Mouse (Mus musculus) embryo, embryonic 9.5 days (tissue): ENCODE data around the gene Hcls1.

Experiments
- DNase-seq: peaks from one replicate; pipeline ENCODE4 v3.0.0-alpha.2; 2017; ENCODE audit errors: extremely low spot score

Hcls1 gene

DNA sequence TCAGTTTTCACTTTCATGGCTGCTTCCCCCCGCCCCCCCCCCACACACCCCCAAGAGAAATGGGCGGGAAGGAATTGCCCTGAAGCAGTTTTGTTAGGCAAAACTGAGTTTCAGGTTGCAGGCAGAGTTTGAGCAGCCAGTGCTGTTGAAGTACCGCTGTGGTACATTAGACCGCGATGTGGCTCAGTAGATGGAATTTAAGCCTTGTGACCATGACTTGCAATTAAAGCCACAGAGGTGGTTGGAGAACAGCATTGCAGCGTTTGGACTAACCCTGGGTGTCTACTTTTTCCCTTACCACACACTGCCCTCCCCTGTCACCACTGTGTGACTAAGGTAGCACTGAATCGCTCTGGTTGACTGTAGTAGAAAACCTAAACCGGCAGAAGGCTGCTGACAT lies 54.7 kb downstream of the Hcls1 start:
- no peak for DNase-seq

DNA sequence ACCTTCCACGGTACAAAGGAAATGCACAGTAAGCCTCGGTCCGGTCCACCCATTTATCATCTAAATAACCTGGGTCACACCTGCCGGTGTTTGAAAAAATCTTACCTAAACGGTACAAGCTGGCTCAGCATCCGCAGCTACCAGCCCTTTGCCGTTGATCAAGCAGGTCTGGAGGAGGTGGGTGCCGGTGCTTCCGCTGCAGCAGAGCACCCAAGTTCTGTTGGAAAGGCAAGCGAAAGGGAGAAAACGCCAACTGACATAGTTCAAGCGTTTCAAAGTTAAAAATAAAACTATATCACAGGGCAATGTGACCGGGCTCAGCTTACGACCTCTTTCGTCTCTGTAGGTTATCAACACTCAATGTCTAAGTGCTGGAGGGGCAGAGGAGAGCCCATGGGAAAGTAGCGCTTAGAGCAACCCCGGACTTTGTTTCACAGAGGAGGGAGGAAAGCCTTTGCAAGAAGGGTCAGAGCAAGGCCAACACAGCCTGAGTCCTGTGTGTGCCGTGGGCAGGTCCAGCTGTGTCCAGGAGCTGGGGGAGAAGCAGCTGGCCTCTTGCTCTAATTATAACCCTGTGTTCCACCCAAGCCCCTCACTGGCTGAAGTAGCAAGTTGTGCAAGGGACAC lies 55.3 kb downstream of the Hcls1 start, which contains the start of gene Fbxo40:
Gene Fbxo40, minus strand, starts transcription at position 469 of the 627 bp plus-strand sequence.
- no peak for DNase-seq

DNA sequence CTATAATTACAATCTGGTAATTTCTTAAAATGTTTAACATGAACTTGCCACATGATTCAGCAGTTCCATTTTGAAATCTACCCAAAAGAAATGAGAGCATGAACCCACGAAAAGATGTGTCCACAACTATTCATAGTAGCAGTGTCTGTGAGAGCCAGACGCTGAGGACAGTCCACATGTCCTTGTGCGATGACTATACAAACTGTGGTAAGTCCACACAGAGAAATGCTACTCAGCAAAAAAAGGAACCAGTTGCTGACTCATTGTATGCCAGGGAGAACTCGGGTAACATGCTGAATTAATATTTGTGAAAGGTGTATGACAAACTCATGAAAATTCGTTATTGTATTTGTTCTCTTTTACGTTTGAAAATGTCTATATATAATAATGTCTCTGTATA lies 62.9 kb downstream of the Hcls1 start:
- DNase-seq, result no peak

DNA sequence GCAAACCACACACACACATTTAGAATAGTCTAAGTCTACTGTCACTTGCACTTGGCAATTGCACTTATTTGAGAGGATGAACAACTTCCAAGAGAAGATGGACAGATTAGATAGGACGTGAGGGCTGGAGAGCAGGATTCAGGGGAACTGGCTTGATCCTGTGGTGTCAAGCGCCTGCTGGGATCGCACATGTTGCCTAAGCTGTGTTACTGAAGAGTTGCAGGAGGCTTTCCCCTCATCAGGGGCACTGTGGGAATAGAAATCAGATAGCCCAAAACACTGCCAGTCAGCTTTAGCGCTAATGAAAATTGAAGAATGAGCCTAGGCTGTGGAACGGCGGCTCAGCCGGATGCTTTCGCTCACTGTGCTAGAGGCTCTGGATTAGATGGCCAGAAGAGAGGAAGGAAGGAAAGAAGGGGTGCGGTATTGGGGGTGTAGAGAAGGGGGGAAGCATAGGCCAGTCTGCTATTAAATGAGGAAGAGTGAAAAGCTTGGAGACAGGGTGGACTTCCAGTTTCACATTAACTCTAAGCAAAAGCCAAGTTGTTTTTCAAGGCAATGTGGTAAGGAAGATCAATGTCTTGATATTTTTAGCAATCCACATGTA lies 64.7 kb downstream of the Hcls1 start:
- no peak for DNase-seq

DNA sequence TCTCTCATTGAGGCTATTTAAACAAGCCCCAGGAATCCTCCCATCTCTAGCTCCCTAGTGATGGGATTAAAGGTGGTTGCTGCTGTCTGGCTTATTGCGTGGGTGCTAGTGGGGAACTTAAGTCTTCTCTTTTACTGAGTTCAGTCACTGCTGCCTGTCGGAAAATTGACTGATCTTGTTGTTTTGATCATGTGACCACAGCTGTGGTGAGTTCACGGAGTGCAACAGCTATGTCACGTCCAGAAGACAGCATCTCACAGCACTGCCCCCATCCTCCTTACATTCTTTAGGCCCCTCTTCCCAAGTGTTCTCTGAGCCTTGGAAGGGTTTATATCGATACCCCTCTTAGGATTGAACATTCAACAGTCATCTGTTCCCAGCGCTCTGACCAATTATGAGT lies 74.5 kb downstream of the Hcls1 start:
- DNase-seq, result no peak

DNA sequence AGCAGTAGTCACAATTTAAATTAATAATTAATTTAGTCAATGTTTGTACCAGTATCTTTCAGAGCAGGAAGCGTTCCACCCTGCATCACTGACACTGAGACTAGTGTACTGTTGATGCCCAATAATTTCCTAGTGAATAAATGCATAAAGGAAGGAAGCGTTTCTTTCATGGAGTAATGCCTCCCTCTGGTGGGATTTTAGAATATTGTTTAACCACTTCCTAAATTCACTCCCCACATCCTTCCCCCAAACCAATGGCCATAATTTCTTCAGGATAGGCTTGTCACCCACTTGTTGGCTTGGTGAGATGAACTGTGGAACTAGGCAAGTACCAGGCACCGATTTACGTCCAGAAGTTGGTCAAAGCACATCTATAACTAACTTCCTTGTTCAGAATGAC lies 75.6 kb downstream of the Hcls1 start:
- peak; percentile 48 for DNase-seq

DNA sequence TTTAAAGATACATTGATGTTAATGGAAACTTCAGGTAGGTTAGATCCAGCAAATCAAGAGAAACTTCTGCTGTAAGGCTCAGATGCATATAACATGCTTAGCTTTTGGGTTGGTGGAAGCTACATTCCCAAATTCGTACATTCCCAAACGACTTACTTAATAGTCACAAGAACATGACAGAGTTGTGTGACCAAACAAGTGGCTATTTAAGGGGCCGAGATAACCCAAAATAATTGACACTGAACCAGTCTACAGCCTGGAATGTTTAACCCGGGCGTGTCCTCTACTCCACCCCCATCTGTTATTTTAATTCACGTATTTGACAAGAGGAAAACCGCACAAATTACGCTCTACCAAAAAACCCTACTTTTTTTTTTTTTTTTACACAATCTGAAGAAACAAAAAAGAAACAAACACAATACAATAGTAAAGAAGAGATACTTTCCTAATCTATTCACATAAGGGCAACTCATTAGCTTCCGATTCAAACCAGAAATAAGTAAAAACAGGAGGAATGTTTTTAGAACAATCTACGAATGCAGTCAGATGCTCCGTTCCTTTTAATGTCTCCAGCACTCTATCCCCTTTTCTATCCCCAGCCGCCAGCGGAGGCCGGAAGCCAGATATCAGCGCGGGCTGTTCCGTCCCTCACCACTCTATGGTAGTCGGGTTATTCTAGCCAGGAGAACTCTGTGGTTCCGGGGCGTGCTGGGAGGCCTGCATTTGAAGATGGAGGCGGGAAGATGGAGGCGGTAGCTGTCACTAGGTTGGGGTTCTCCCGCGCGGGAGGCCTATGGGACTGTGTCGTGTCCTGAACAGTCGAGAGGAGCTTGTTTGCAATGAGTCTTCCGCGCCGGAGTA lies 76.5 kb downstream of the Hcls1 start, which contains the start of gene Polq:
Gene Polq, plus strand, starts transcription at position 726 of the 861 bp plus-strand sequence.
- peak; percentile 94 for DNase-seq

DNA sequence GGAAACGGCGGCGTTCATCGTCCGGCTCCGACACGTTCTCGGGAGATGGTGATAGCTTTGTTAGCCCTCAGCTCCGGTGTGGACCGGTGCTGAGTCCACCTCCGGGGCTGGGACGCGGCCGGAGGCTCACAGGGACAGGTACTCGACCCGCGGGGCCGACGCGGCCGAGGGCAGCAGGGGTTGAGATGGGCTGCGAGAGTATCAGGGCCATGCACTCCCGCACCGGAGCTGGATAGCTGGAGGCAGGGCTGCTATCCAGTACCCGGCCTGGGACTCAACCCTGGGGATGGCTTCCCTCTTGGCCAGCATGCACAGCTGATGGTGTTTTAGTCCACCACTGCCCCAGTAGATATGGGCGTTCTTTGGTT lies 77.1 kb downstream of the Hcls1 start:
- DNase-seq, result no peak

DNA sequence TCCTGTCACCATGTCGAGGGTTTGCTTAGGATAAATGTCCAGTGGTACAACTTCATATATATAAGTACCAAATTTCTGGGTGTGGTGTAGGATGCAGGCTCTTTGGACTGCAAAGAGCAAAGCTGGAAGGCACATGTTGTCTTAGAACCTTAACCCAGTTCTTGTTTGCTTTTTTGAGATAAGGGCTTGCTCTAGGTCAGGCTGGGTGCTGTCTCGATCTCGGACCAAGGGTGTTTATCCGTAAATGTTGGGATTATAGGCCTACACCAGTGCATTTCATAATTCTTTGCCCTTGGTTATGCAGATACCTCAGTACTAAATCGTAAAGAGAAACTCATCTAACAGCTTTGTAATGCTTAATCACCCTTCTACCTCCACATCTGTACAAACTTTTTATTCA lies 77.6 kb downstream of the Hcls1 start:
- DNase-seq, result no peak
